Mouse (Mus musculus) layer of hippocampus, postnatal 36 days (tissue): ENCODE results near the gene Parvg. TPM values are rescaled to one million over a fixed set of nuclear protein-coding genes. Genes with fewer than 3 reads are reported as not detected.
"Not testable (repeated sequence)": the region's sequence is repeated elsewhere in the genome, so short reads cannot be mapped to it uniquely, and the experiment has no call there.

ENCODE experiments used
- DNase-seq, 2 experiments: peaks; one replicate each; pipeline ENCODE4 v3.0.0; 2022
- total RNA-seq, 2 experiments: library from RNA; stranded (reverse); gene quantifications; 2 replicates each; pipeline ENCODE4 v1.2.3; 2021

Parvg gene
- total RNA-seq: 10 to 100 TPM; 15.8 to 24.3 TPM

- DNase-seq: no peak
These were observed at the start of gene Parvg for GRCm38 (mm10) chr15:84323966-84324869. Gene Parvg, plus strand, starts transcription at chr15:84324026.

- DNase-seq: no peak
These were observed 47.8 kb upstream of the Parvg start for GRCm38 (mm10) chr15:84276066-84276465.

- no peak for DNase-seq
These were observed 45.7 kb upstream of the Parvg start for GRCm38 (mm10) chr15:84278091-84278490.

GRCm38 (mm10) chr15:84278656-84279055, 45.2 kb upstream of the Parvg start:
- DNase-seq: no peak

- no peak for DNase-seq
These were observed 43.5 kb upstream of the Parvg start for GRCm38 (mm10) chr15:84280309-84280708.

- DNase-seq: no peak
These were observed 43.0 kb upstream of the Parvg start for GRCm38 (mm10) chr15:84280712-84281347.

- DNase-seq: no peak
These were observed 41.4 kb upstream of the Parvg start for GRCm38 (mm10) chr15:84282206-84283085.

- DNase-seq: no peak
These were observed 39.8 kb upstream of the Parvg start for GRCm38 (mm10) chr15:84284059-84284458.

GRCm38 (mm10) chr15:84285453-84285852, 38.4 kb upstream of the Parvg start:
- DNase-seq: no peak

- DNase-seq: not testable (repeated sequence)
These were observed 34.9 kb upstream of the Parvg start for GRCm38 (mm10) chr15:84288953-84289352.

GRCm38 (mm10) chr15:84291097-84291496, 32.7 kb upstream of the Parvg start:
- DNase-seq: no peak

GRCm38 (mm10) chr15:84293590-84293989, 30.2 kb upstream of the Parvg start:
- no peak for DNase-seq

- DNase-seq: no peak
These were observed 29.4 kb upstream of the Parvg start for GRCm38 (mm10) chr15:84294391-84294790.

- no peak for DNase-seq
These were observed 28.6 kb upstream of the Parvg start for GRCm38 (mm10) chr15:84295225-84295624.

GRCm38 (mm10) chr15:84297454-84297853, 26.4 kb upstream of the Parvg start:
- DNase-seq: no peak

- peak; percentile 60 to 65 for DNase-seq
These were observed 24.9 kb upstream of the Parvg start for GRCm38 (mm10) chr15:84298804-84299370.

- DNase-seq: no peak
These were observed 24.0 kb upstream of the Parvg start for GRCm38 (mm10) chr15:84299662-84300333.

GRCm38 (mm10) chr15:84300591-84300990, 23.2 kb upstream of the Parvg start:
- DNase-seq: no peak

- DNase-seq: no peak
These were observed 22.8 kb upstream of the Parvg start for GRCm38 (mm10) chr15:84301026-84301425.

GRCm38 (mm10) chr15:84301641-84302420, 22.0 kb upstream of the Parvg start:
- DNase-seq: no peak

- DNase-seq: no peak
These were observed 20.6 kb upstream of the Parvg start for GRCm38 (mm10) chr15:84303264-84303663.
